Mouse (Mus musculus) left cerebral cortex, postnatal 4 days (tissue): ENCODE measurements at regions not wholly inside any gene's neighbourhood (a gene's known extent, or its start where the extent isn't known, plus 50 kb on each side); places are given as distances from the start of the nearest gene placed in this dataset.

Source experiments
- DNase-seq: peaks from one replicate; pipeline ENCODE4 v3.0.0-alpha.2; 2022
- intact Hi-C: fragments of 180-260 bp; cut with DNase I; formaldehyde crosslinking; loops from one replicate; pipeline ENCODE4 v1.15.1; 2025

DNA sequence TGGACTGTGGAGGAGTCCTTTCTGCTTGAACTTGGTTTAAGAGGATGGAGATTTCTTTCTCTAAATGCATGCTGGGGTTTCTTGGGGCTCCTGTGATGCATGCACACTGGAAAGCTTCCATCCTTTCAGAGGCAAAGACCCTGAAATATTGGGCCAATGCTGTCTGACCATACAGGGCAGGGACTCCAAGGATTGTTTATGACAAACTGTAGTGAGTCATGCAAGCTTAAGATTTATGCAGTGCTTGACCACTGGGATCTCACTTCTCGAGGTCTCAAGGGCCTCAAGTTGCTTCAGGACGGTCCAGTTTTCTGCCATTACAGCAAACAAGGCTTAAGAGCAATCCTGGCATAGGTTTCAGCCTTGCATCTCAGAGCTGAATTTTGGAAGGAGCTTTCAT is 229.7 kb upstream of the Plpp4 start:
- intact Hi-C loops = no loop called here
- DNase-seq = no peak

GRCm38 (mm10) chr7:129048023-129048422 is 208.8 kb upstream of the Plpp4 start:
- intact Hi-C loops = no loop called here
- no peak for DNase-seq

GRCm38 (mm10) chr7:129049726-129050125 is 207.1 kb upstream of the Plpp4 start:
- DNase-seq = peak; percentile 80
- intact Hi-C loops = no loop called here

- peak; percentile 80 for DNase-seq
- intact Hi-C loops = no loop called here
Measured at GRCm38 (mm10) chr7:129050675-129051074, 206.2 kb upstream of the Plpp4 start.

GRCm38 (mm10) chr7:129066891-129067290 is 189.9 kb upstream of the Plpp4 start:
- DNase-seq = no peak
- intact Hi-C loops = no loop called here

DNA sequence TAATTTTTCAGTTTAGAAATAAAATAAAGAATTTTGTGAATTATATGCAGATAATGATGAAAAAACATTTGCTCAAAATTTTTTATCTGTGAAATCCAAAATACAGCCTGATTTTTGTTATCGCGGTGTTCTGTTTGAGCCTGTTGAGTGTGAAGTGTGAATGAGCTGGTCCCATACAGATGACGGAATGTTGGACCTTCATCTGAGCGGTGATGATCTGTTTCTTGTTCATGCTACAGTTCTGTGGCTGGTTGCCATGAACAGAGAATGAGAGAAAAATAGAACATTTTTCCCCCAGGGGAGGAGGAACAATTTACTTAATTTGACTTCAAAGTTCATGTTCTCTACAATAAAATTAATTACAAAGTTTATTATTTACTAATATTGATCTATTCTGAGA is 188.7 kb upstream of the Plpp4 start:
- no peak for DNase-seq
- intact Hi-C loops = no loop called here

- DNase-seq = peak; percentile 73
- intact Hi-C loops = no loop called here
Measured at GRCm38 (mm10) chr7:129079786-129080185, 177.0 kb upstream of the Plpp4 start.

GRCm38 (mm10) chr7:129091441-129091840 is 165.4 kb upstream of the Plpp4 start:
- intact Hi-C loops = no loop called here
- no peak for DNase-seq

- no peak for DNase-seq
- intact Hi-C loops = no loop called here
Measured at GRCm38 (mm10) chr7:129096374-129097069, 160.3 kb upstream of the Plpp4 start.

GRCm38 (mm10) chr7:129102437-129102836 is 154.4 kb upstream of the Plpp4 start:
- DNase-seq = peak; percentile 63
- intact Hi-C loops = no loop called here

DNA sequence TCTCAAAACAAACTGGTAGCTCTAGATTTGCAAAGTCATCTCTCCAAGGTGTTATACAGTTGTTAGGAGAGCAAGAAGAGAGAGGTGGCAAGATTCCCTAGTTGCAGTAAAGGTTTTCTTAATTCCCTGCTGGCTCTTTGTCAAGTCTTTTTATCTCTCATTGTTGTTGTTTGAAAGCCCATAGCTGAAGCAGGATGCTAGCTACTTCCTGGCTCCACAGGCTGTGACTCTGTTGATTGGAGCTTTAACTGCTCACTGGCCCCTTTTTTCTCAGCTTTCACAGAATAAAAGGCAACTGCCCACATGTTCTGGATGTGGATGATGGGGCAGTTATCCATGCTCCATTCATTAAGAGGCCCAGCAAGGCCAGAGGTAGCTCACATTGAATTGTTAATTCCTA is 122.7 kb upstream of the Plpp4 start:
- no peak for DNase-seq
- intact Hi-C loops = no loop called here

DNA sequence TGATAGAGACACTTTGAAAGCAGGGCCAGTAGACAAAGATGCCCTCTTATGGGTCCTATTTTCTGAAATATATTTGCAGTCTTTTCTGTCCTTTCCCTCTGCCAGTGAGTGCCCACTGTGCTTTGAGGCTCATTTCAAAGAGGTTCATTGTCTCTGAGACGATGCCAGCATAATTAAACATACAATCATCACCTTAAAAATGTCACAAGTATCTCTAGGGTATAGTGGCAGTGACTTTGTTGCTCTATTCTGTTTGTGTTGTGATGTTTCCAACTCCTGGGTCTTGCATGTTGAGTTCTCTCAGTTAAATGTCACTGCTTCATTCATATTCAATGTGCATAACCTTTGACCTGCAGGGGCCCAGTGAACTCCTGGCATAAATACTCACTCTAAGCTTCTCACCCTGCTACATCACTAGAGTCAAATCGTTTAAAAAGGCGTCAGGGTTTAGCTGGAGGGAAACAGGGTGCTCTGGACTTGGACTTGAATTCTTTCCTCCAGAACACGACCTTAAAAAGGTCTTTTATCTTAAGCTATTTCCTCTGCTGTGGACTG is 122.1 kb upstream of the Plpp4 start:
- no peak for DNase-seq
- intact Hi-C loops = no loop called here

DNA sequence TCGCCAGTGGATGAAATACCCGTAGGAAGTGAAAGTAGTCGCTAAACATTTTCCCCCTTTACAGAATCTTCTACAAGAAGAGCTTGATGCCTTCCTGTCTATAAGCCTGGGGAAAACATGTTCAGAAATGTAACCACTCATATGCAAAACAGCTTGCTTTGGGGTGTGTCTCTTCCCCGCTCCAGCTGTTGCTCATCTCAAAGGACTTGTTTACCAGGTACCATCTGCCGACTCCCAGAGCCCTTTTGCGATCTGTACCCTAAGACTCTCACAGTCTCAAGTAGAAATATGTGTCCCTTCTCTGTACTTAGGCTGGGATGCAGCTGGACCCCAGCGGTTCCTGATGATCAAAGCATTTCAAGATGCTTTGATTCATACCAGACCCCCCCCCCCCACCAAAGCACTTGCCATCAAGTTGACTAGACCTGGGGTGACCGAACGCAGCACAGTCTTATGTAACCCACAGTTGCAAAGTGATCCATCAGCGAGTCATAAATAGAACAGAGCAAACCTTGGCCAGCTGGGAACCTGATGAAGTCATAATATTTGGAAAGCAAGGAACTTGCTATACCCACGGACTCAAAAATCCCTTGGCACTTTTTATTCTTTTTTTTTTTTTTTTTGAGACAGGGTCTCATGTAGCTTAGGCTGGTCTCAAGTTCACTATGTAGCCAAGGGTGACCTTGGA is 119.4 kb upstream of the Plpp4 start:
- intact Hi-C loops = no loop called here
- no peak for DNase-seq

- intact Hi-C loops = no loop called here
- no peak for DNase-seq
Measured at GRCm38 (mm10) chr7:129141942-129142598, 114.8 kb upstream of the Plpp4 start.

- no peak for DNase-seq
- intact Hi-C loops = no loop called here
Measured at GRCm38 (mm10) chr7:129142599-129142949, 114.3 kb upstream of the Plpp4 start.

DNA sequence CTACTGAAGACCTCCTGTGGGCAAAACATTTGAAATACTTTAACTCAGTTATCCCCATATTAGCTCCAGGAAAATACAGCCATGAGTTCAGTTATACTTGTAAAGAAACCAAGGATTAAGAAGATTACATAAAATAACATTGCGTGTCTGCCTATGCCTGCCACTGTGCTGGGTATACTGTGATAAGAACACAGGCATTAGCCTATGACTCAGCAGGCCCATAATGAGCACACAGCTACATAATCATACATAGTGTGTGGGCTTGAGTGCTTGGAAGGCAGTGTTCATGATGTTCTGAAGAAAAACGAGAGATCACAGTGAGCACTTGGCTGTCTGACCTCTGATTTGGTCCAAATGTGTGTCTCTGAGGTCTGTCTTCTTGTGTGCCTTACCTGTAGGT is 101.3 kb upstream of the Plpp4 start:
- intact Hi-C loops = no loop called here
- no peak for DNase-seq

DNA sequence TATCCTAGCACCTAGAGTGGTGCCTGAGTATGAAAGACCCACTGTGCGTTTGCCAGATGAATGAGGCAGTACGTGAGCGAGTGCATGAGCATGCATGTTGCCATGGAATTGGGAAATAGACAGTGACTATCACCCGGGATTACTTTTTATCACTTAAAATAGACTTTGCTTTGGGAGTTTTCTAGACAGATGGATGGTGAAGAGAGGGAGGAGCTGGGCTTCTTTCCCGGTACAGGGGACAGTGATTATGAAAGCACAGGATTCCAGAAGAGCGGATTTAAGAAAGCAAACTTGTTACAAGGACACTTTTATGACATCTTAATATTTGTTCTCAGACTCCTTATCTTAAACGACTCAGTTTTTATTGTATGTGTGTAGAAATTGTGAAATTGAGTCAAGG is 86.9 kb upstream of the Plpp4 start:
- no peak for DNase-seq
- intact Hi-C loops = no loop called here

DNA sequence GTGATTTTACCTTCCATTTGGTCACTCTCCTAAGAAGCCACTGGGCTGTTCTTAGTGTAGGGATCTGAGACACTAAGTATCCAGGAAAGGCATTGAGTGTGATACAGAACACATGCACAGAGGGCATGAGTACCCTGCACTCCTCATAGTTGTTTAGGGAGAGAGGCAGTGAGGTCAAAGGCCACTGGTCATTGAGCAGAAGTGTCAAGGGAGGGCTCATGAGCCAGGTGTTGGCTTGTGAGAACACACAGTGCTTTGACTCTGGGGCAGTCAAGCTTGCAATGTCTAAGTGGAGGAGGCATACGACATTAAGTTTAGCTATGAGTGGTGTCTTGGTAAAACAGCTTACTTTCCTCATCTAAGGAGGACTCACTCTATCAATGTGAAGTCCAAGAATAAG is 65.9 kb upstream of the Plpp4 start:
- no peak for DNase-seq
- intact Hi-C loops = no loop called here

- intact Hi-C loops = no loop called here
- no peak for DNase-seq
Measured at GRCm38 (mm10) chr7:129207029-129207428, 49.8 kb upstream of the Plpp4 start.
